Mouse (Mus musculus) cerebellum, postnatal 4 days (tissue): ENCODE measurements around the gene Zdhhc21.

ENCODE experiments used
- DNase-seq, 2 experiments: peaks; one replicate each; pipeline ENCODE4 v3.0.0; 2022; ENCODE audit warnings: low spot score in 2 of 2, mixed read lengths in 1 of 2

Gene Zdhhc21

DNA sequence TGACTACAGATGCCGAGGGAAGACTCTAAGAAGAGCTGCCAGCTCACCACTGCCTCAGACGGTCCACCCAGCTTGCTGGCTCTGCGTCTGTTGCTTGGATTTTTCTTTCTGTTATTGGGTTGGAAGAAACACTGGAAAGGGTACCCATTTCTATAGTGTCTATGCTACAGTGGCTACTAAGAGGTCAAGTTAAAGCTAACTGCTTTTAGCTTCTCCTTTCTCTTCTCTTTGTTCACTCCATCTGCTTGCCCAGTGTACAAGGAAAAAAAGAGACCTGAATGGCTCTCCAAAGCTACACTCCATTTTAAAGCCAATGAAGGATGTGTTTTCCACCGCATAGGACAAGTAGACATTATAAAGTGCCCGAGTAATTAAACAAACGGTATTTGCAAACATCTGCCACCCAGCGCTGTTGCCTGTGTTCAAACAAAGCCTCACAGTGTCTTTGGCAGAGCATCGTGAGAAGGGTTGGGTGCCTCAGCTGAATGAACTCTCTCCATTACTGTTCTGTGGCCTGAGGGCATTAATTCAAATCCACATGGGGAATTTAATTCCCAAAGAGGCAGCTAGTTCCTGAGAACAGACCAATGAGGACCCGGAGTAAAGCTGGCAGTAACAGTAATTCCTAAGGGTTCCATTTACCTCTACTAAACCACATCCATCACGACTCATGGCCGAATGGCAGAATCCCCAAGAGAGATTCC, 94.1 kb downstream of the Zdhhc21 start:
- no peak for DNase-seq

DNA sequence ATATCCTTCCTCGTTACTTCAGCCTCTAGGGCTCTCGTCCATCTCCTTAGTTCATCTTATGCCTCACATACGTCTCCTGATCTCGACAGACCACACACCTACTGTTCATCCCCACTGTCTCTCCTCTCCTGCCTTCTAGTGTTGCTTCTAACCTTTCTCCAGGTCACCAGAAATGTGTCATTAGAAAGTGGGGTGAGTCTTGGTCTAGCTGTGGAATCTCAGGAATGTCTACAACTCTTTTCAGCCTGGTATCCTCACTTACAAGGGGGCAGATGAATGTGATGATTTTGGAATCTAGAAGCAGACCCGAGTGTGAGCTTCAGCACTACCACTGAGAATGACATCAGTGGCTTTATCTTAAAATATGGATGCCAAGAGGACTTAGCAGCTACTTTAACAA, 96.2 kb downstream of the Zdhhc21 start:
- DNase-seq: no peak

DNA sequence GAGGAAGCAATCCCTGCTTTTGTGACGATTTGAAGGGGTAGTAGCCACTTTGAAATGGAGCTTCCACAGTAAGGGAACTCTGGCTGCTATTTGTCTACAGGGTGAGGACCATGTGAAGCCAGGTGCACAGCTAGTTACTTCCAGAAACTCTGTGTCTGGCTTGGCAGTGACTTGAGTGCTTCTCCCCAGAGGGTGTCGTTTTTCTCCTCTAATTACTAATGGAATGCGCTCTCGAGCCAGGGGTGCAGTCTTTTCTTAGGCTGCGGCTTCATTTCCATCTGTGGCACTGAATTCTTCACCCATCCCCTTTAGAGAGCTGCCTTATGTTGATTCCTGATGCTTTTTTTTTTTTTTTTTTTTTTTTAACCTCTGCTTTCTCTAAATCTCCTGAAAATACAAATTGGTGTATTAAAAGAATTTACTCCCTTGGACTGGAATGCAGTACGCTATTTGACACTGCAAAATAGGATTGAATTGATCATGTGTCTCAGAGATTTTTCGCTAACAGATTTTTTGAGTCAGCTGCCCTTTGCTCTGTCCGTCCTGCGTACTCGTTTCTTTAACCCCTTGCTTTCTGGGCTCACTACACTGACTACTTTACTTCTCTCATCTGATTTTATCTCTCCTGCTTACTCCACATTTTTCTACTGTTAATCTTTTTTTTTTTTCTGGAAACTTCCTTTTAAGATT, 97.2 kb downstream of the Zdhhc21 start:
- DNase-seq: no peak

DNA sequence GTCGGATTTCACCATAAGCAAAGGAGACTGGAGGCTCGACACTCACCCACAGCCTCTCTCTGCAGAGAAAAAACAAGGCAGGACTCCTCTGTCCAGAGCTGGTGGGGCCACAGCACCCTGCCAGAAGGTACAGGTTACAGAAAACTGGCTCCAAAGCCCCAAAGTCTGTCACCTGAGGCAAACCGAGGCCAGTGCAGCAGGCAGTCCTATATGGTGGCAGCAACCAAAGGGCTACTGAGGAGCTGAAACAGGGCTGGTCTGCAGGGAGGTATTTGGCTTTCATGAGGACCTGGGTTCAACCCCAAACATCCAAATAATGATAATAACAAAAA, 103.5 kb downstream of the Zdhhc21 start:
- DNase-seq: no peak

DNA sequence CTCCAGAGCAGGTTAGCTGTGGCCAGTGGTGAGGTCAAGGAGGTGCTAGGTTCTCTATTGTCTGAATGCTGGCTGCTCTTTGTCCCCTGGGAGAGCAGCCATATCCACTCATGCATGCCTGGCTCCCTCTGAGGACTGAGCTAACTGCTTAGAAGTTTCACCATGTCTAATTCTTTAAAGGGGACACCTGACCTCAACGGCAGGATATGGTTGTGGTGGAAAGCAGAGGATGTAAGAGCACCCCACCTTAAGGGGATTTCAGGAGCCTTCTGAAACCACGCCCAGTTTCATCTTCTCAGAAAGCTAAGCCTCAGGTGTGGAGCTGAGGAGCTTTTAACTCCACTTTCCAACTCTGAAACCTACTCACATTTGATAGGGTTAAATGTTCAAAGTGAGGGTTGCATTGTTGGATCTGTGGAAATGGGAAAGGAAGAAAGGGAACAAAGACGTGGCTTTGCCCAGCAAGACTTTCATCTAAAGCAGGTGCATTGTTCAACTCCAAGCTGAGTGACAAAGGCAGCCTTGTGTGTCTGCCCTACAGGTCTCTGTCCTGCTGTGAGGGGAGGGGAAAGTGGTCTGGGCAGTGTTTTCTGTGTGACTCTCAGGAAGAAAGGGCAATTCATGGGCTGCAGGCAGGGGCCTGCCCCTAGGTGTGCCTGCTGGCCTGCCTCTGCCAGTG, 104.0 kb downstream of the Zdhhc21 start:
- DNase-seq: no peak
